Mouse (Mus musculus): Measurements from ENCODE around the gene Supt20.

GRCm38 (mm10) chr3:54736101-54736927 is 43.7 kb downstream of the Supt20 start:
- no peak for TF ChIP-seq ZKSCAN1 (IDR thresholded peaks at IDR 0.05; ENCODE audit: borderline replicate concordance, low read depth, low read length)
- no peak for TF ChIP-seq CTCF (conservative IDR thresholded peaks at IDR 0.05 in 1 of 2, IDR thresholded peaks at IDR 0.05 in 1 of 2; ENCODE audit: low read depth in 2 of 2, low read length in 2 of 2)
- no peak for TF ChIP-seq EP300 (IDR thresholded peaks at IDR 0.05; ENCODE audit: low read length)
- TF ChIP-seq ZNF384 (IDR thresholded peaks at IDR 0.05; ENCODE audit: low read depth, low read length) = peak; percentile 92
- no peak for TF ChIP-seq JUN (IDR thresholded peaks at IDR 0.05; ENCODE audit: insufficient read depth, low read depth, low read length)
